Mouse (Mus musculus): Measurements from ENCODE around the gene Ankdd1b. TPM values are rescaled to one million over a fixed set of nuclear protein-coding genes. Genes with fewer than 3 reads are reported as not detected.

Gene Ankdd1b
- total RNA-seq, 1 experiment, result 1.1 TPM

GRCm38 (mm10) chr13:96434899-96435331, 36.1 kb downstream of the Ankdd1b start:
- TF ChIP-seq CHD2 (IDR thresholded peaks at IDR 0.05; ENCODE audit: low read depth, low read length) (no peak), MAFK (IDR thresholded peaks at IDR 0.05; ENCODE audit: insufficient read depth, low read depth, low read length) (no peak), ZNF384 (IDR thresholded peaks at IDR 0.05; ENCODE audit: low read depth, low read length) (no peak), ZC3H11A (IDR thresholded peaks at IDR 0.05; ENCODE audit: borderline replicate concordance, low read depth, low read length) (no peak), HCFC1 (IDR thresholded peaks at IDR 0.05; ENCODE audit: borderline replicate concordance, insufficient read depth, low read length) (no peak)
- H3K36me3 ChIP-seq (ENCODE audit: control insufficient read depth, insufficient read depth, low read length, poor library complexity, severe bottlenecking), result no peaks in the 10 kb centered on the region
- no peak overlapping the region for H3K4me3 ChIP-seq (ENCODE audit: insufficient read depth in 1 of 2, low read depth in 1 of 2, low read length in 2 of 2, poor library complexity in 1 of 2, severe bottlenecking in 1 of 2)
- DNase-seq (ENCODE audit: low read depth, low spot score), result no peak
- no peak overlapping the region for H3K9ac ChIP-seq (ENCODE audit: insufficient read depth, low read depth, low read length, poor library complexity, severe bottlenecking)
- in situ Hi-C loops (cut with MboI; ENCODE audit: low sequenced_read_pairs in 2 of 2, unreplicated experiment in 2 of 2), result no loop called here
- H3K4me1 ChIP-seq (ENCODE audit: control insufficient read depth in 2 of 2, insufficient read depth in 2 of 2, low read length in 2 of 2, poor library complexity in 1 of 2), result no peaks in the 10 kb centered on the region
- no peaks in the 10 kb centered on the region for H3K9me3 ChIP-seq (ENCODE audit: control insufficient read depth, insufficient read depth, low read depth, low read length)
- H3K27ac ChIP-seq (ENCODE audit: insufficient read depth, low read depth, low read length, poor library complexity, severe bottlenecking), result no peak overlapping the region

GRCm38 (mm10) chr13:96433648-96434190, 37.3 kb downstream of the Ankdd1b start:
- in situ Hi-C loops (cut with MboI; ENCODE audit: low sequenced_read_pairs in 2 of 2, unreplicated experiment in 2 of 2), result no loop called here
- Histone ChIP-seq H3K4me3 (ENCODE audit: insufficient read depth in 1 of 2, low read depth in 1 of 2, low read length in 2 of 2, poor library complexity in 1 of 2, severe bottlenecking in 1 of 2) (no peak overlapping the region), H3K27ac (ENCODE audit: insufficient read depth, low read depth, low read length, poor library complexity, severe bottlenecking) (no peak overlapping the region), H3K36me3 (ENCODE audit: control insufficient read depth, insufficient read depth, low read length, poor library complexity, severe bottlenecking) (no peaks in the 10 kb centered on the region), H3K9ac (ENCODE audit: insufficient read depth, low read depth, low read length, poor library complexity, severe bottlenecking) (no peak overlapping the region), H3K4me1 (ENCODE audit: control insufficient read depth in 2 of 2, insufficient read depth in 2 of 2, low read length in 2 of 2, poor library complexity in 1 of 2) (no peaks in the 10 kb centered on the region), H3K9me3 (ENCODE audit: control insufficient read depth, insufficient read depth, low read depth, low read length) (no peaks in the 10 kb centered on the region)
- TF ChIP-seq MAFK (IDR thresholded peaks at IDR 0.05; ENCODE audit: insufficient read depth, low read depth, low read length) (no peak), ZNF384 (IDR thresholded peaks at IDR 0.05; ENCODE audit: low read depth, low read length) (no peak), HCFC1 (IDR thresholded peaks at IDR 0.05; ENCODE audit: borderline replicate concordance, insufficient read depth, low read length) (no peak), CHD2 (IDR thresholded peaks at IDR 0.05; ENCODE audit: low read depth, low read length) (no peak), ZC3H11A (IDR thresholded peaks at IDR 0.05; ENCODE audit: borderline replicate concordance, low read depth, low read length) (no peak)
- no peak for DNase-seq (ENCODE audit: low read depth, low spot score)

GRCm38 (mm10) chr13:96433041-96433440, 38.0 kb downstream of the Ankdd1b start:
- no peaks in the 10 kb centered on the region for H3K9me3 ChIP-seq (ENCODE audit: control insufficient read depth, insufficient read depth, low read depth, low read length)
- TF ChIP-seq MAFK (IDR thresholded peaks at IDR 0.05; ENCODE audit: insufficient read depth, low read depth, low read length) (no peak), ZC3H11A (IDR thresholded peaks at IDR 0.05; ENCODE audit: borderline replicate concordance, low read depth, low read length) (no peak), CHD2 (IDR thresholded peaks at IDR 0.05; ENCODE audit: low read depth, low read length) (no peak)
- no peak for DNase-seq (ENCODE audit: low read depth, low spot score)
- in situ Hi-C loops (cut with MboI; ENCODE audit: low sequenced_read_pairs in 2 of 2, unreplicated experiment in 2 of 2), result no loop called here
- no peaks in the 10 kb centered on the region for H3K4me1 ChIP-seq (ENCODE audit: control insufficient read depth in 2 of 2, insufficient read depth in 2 of 2, low read length in 2 of 2, poor library complexity in 1 of 2)
- no peak overlapping the region for H3K9ac ChIP-seq (ENCODE audit: insufficient read depth, low read depth, low read length, poor library complexity, severe bottlenecking)
- H3K27ac ChIP-seq (ENCODE audit: insufficient read depth, low read depth, low read length, poor library complexity, severe bottlenecking), result no peak overlapping the region
- H3K36me3 ChIP-seq (ENCODE audit: control insufficient read depth, insufficient read depth, low read length, poor library complexity, severe bottlenecking), result no peaks in the 10 kb centered on the region
- H3K4me3 ChIP-seq (ENCODE audit: insufficient read depth in 1 of 2, low read depth in 1 of 2, low read length in 2 of 2, poor library complexity in 1 of 2, severe bottlenecking in 1 of 2), result no peak overlapping the region

- H3K9ac ChIP-seq (ENCODE audit: insufficient read depth, low read depth, low read length, poor library complexity, severe bottlenecking), result no peak overlapping the region
- in situ Hi-C loops (cut with MboI; ENCODE audit: low sequenced_read_pairs in 2 of 2, unreplicated experiment in 2 of 2), result no loop called here
- no peak for DNase-seq (ENCODE audit: low read depth, low spot score)
- H3K27ac ChIP-seq (ENCODE audit: insufficient read depth, low read depth, low read length, poor library complexity, severe bottlenecking), result no peak overlapping the region
- no peaks in the 10 kb centered on the region for H3K9me3 ChIP-seq (ENCODE audit: control insufficient read depth, insufficient read depth, low read depth, low read length)
- H3K36me3 ChIP-seq (ENCODE audit: control insufficient read depth, insufficient read depth, low read length, poor library complexity, severe bottlenecking), result no peaks in the 10 kb centered on the region
- TF ChIP-seq ZNF384 (IDR thresholded peaks at IDR 0.05; ENCODE audit: low read depth, low read length), result no peak
- no peak for TF ChIP-seq MAFK (IDR thresholded peaks at IDR 0.05; ENCODE audit: insufficient read depth, low read depth, low read length)
- no peak for TF ChIP-seq CHD2 (IDR thresholded peaks at IDR 0.05; ENCODE audit: low read depth, low read length)
- no peak for TF ChIP-seq HCFC1 (IDR thresholded peaks at IDR 0.05; ENCODE audit: borderline replicate concordance, insufficient read depth, low read length)
- TF ChIP-seq ZC3H11A (IDR thresholded peaks at IDR 0.05; ENCODE audit: borderline replicate concordance, low read depth, low read length), result no peak
- H3K4me1 ChIP-seq (ENCODE audit: control insufficient read depth in 2 of 2, insufficient read depth in 2 of 2, low read length in 2 of 2, poor library complexity in 1 of 2), result no peaks in the 10 kb centered on the region
- no peak overlapping the region for H3K4me3 ChIP-seq (ENCODE audit: insufficient read depth in 1 of 2, low read depth in 1 of 2, low read length in 2 of 2, poor library complexity in 1 of 2, severe bottlenecking in 1 of 2)
Measured at GRCm38 (mm10) chr13:96432376-96432811, 38.6 kb downstream of the Ankdd1b start.
